Mouse (Mus musculus): ENCODE measurements around the gene B4galt3.

DNA sequence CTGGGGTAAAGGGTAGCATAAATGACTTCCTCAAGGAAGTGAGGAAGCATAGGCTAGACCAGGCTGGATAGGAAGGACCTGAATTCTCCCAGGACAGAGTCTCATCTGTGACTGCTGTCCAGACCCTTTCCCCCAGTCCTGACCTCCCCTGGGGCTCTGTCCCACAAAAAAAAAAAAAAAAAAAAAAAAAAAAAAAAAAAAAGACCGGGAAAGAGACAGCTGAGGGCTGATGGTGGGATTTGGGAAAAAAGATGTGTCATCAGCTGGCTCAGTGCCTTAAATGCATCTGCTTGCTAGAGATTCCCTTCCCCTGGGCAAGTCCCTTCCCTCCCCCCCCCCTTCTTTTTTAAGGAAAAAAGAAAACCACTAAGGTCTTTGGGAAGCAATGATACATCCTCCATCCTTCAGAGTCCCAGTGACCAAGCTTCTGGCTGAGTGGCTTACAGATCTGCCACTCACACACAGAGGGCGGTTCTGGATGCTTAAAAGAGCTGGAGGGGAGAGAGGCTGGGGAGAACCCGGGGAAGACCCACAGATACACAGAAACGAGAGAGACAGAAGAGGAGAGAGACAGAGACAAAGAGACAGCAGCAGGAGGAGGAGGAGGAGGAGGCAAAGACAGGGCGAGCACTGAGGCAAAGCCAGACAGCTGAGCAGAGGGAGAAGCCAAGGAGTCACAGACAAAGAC is 20.1 kb upstream of the B4galt3 start, which contains the start of gene Adamts4:
- no peak for TF ChIP-seq CTCF (IDR thresholded peaks at IDR 0.05)
- peak; percentile 19; the same call in 1 of the 2 replicates for TF ChIP-seq EP300 (IDR thresholded peaks at IDR 0.05)
